ENCODE assay signal across 10 mouse cellular contexts in genomic region chr2:181569856-181570255, GRCm38 (mm10).
"Had no signal": no experiment of that assay in that cellular context is flagged by ENCODE, and none has a peak within 500 bp of the region (broad histone marks: within the 10 kb centered on the region; RNA-seq: fewer than 3 reads in every experiment).

No protein-coding gene starts in this region.

- DNase-seq: kidney, adult 18-20 months; kidney, postnatal 10 days; kidney, postnatal 4 days; left cerebral cortex, postnatal 4 days; lung, adult 2 months; lung, postnatal 36 days had no signal

- H3K27ac ChIP-seq: liver, embryonic 14.5 days; midbrain, embryonic 10.5 days had no signal

- H3K9me3 ChIP-seq: midbrain, embryonic 10.5 days had no signal

- H3K4me3 ChIP-seq: midbrain, embryonic 10.5 days had no signal

- ATAC-seq: lung, postnatal 0 days; midbrain, embryonic 16.5 days had no signal

- H3K9ac ChIP-seq: liver, embryonic 14.5 days had no signal
